Mouse (Mus musculus) midbrain, embryonic 11.5 days (tissue): Measurements from ENCODE around the gene Syt11. TPM values are rescaled to one million over a fixed set of nuclear protein-coding genes. Genes with fewer than 3 reads are reported as not detected.

Experiments
- polyA plus RNA-seq: library from polyadenylated mRNA; unstranded; fragments of >200 nt; fragmentation: Nextera tagmentation; extraction: Ambion mirVana; gene quantifications from 2 replicates; pipeline ENCODE4 v1.2.1, GENCODE M21; 2014

Syt11 gene
- polyA plus RNA-seq, 1 experiment from 2014 or later, result 178 TPM

Other genes with a start within 250 kb of the Syt11 start
- 44.5 and 45.1 TPM in 2 replicates for gene Mex3a, start 242.8 kb downstream of the Syt11 start, polyA plus RNA-seq
- gene Rab25, start 226.9 kb downstream of the Syt11 start, polyA plus RNA-seq, result 0.25 and 0.86 TPM in 2 replicates
- 87.2 and 103 TPM in 2 replicates for gene Lamtor2, start 222.1 kb downstream of the Syt11 start, polyA plus RNA-seq
- gene Ubqln4, start 221.4 kb downstream of the Syt11 start, polyA plus RNA-seq, result 72.4 and 73.0 TPM in 2 replicates
- gene Ssr2, start 199.3 kb downstream of the Syt11 start, polyA plus RNA-seq, result 154 and 157 TPM in 2 replicates
- gene Arhgef2, start 169.2 kb downstream of the Syt11 start, polyA plus RNA-seq, result 99.0 and 117 TPM in 2 replicates
- 0.14 TPM in 1 of 2 replicates, not detected in the other for gene Rxfp4, start 122.0 kb downstream of the Syt11 start, polyA plus RNA-seq
- gene Khdc4, start 89.4 kb downstream of the Syt11 start, polyA plus RNA-seq, result 107 and 109 TPM in 2 replicates
- 43.8 and 48.8 TPM in 2 replicates for gene Rit1, start 58.3 kb downstream of the Syt11 start, polyA plus RNA-seq
- gene Gon4l, start 60.1 kb upstream of the Syt11 start, polyA plus RNA-seq, result 15.3 TPM in 2 replicates
- gene Msto1, start 138.8 kb upstream of the Syt11 start, polyA plus RNA-seq, result 50.6 and 50.9 TPM in 2 replicates
- gene Ash1l, start 175.5 kb upstream of the Syt11 start, polyA plus RNA-seq, result 12.7 and 14.5 TPM in 2 replicates
- gene Dap3, start 176.0 kb upstream of the Syt11 start, polyA plus RNA-seq, result 148 and 157 TPM in 2 replicates